Mouse (Mus musculus): Measurements from ENCODE around the gene Psmd12. TPM values are rescaled to one million over a fixed set of nuclear protein-coding genes. Genes with fewer than 3 reads are reported as not detected.
"Not testable (repeated sequence)": the region's sequence is repeated elsewhere in the genome, so short reads cannot be mapped to it uniquely, and the experiment has no call there.

Psmd12 gene
- total and polyA plus RNA-seq, 3 experiments: 139 to 437 (median 149) TPM

DNA sequence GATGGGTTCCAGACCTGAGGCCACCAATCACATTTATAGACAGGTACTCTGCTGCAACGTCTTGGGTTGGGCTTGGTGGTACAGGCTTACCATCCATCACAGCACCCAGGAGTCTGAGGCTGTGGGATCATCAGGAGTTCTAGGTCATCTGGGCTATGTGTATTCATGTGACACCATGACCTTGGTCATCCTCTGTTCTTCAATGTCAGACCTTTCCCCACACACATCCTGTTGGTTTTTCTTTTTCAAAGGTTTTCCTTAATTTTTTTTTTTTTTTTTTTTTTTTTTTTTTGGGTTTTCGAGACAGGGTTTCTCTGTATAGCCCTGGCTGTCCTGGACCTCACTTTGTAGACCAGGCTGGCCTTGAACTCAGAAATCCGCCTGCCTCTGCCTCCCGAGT, 25.1 kb downstream of the Psmd12 start:
- H3K27ac ChIP-seq (ENCODE audit: control insufficient read depth, low read depth, low read length); H3K9ac ChIP-seq (ENCODE audit: control insufficient read depth, low read depth, low read length, poor library complexity, severe bottlenecking); H3K4me1 ChIP-seq (ENCODE audit: control insufficient read depth in 1 of 2, insufficient read depth in 2 of 2, low read length in 2 of 2); DNase-seq (ENCODE audit: low read depth, low spot score); H3K79me2 ChIP-seq (ENCODE audit: control insufficient read depth, insufficient read depth, low read length, poor library complexity); H3K27me3 ChIP-seq (ENCODE audit: control insufficient read depth in 1 of 2, insufficient read depth in 2 of 2, low read length in 2 of 2); H3K36me3 ChIP-seq (ENCODE audit: control insufficient read depth in 1 of 2, insufficient read depth in 2 of 2, low read length in 2 of 2); H3K9me3 ChIP-seq (replicated peaks; ENCODE audit: insufficient read depth, low read length); H3K4me3 ChIP-seq (ENCODE audit: control insufficient read depth in 1 of 2, insufficient read depth in 1 of 2, low read depth in 2 of 2, low read length in 2 of 2): not testable (repeated sequence)
- TF ChIP-seq ZNF384 (IDR thresholded peaks at IDR 0.05; ENCODE audit: low read depth, low read length): peak; percentile 67

DNA sequence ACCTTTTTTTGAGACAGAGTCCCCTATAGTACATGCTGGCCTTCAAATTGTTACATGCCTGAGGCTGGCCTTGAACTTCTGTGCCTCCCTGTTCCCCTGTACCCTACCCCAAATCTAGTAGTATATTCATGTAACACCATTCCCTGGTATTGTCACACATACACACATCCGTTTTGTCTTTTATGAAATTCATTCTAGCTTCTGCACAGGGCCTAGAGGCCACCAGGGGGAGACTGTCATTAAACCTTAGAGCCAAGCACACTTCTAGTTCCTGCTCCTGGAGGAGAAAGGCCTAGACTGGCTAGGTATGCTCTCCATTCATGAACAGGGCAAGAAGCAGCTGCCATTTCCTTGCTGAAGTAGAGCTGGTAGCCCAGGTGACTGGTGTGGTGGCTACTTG, 27.0 kb downstream of the Psmd12 start:
- peak; percentile 91 for DNase-seq (ENCODE audit: low read depth, low spot score)
- peaks cover 0 to 3% of the 10 kb centered on the region in 2 experiments; a peak in 2 of 4 replicates for H3K36me3 ChIP-seq (ENCODE audit: control insufficient read depth in 1 of 2, insufficient read depth in 2 of 2, low read length in 2 of 2)
- no peaks in the 10 kb centered on the region for H3K79me2 ChIP-seq (ENCODE audit: control insufficient read depth, insufficient read depth, low read length, poor library complexity)
- no peaks in the 10 kb centered on the region for H3K27me3 ChIP-seq (ENCODE audit: control insufficient read depth in 1 of 2, insufficient read depth in 2 of 2, low read length in 2 of 2)
- H3K27ac ChIP-seq (ENCODE audit: control insufficient read depth, low read depth, low read length): no peak overlapping the region
- H3K9me3 ChIP-seq (replicated peaks; ENCODE audit: insufficient read depth, low read length): no peaks in the 10 kb centered on the region
- H3K4me3 ChIP-seq (ENCODE audit: control insufficient read depth in 1 of 2, insufficient read depth in 1 of 2, low read depth in 2 of 2, low read length in 2 of 2): no peak overlapping the region
- TF ChIP-seq TBP (IDR thresholded peaks at IDR 0.05; ENCODE audit: low read depth, low read length) (peak; percentile 94), TAL1 (IDR thresholded peaks at IDR 0.05; ENCODE audit: low read length) (no peak), MYB (IDR thresholded peaks at IDR 0.05; ENCODE audit: low read depth, low read length) (no peak), RAD21 (IDR thresholded peaks at IDR 0.05; ENCODE audit: low read depth, low read length) (peak; percentile 43), MYC (IDR thresholded peaks at IDR 0.05; ENCODE audit: low read depth, low read length) (0 out of 2 replicates have a peak, but pooled peaks have one; percentile 26), ZNF384 (IDR thresholded peaks at IDR 0.05; ENCODE audit: low read depth, low read length) (peak; percentile 69), SMC3 (IDR thresholded peaks at IDR 0.05; ENCODE audit: low read depth, low read length) (peak; percentile 62), MEF2A (IDR thresholded peaks at IDR 0.05; ENCODE audit: extremely low read depth, insufficient replicate concordance, low read depth, low read length, poor library complexity, severe bottlenecking) (no peak), MAFK (IDR thresholded peaks at IDR 0.05; ENCODE audit: borderline replicate concordance, low read depth, low read length) (peak; percentile 59; the same call in 1 of the 2 replicates), CTCF (IDR thresholded peaks at IDR 0.05 in 2 of 3, conservative IDR thresholded peaks at IDR 0.05 in 1 of 3; ENCODE audit: control insufficient read depth in 1 of 3, insufficient read depth in 1 of 3, low read depth in 2 of 3, low read length in 3 of 3, poor library complexity in 1 of 3, severe bottlenecking in 1 of 3) (peak in 2 of 3 experiments; percentile 55 to 68; a peak in 5 of 6 replicates), ZMIZ1 (IDR thresholded peaks at IDR 0.05; ENCODE audit: low read depth, low read length) (no peak)
- no peak overlapping the region for H3K9ac ChIP-seq (ENCODE audit: control insufficient read depth, low read depth, low read length, poor library complexity, severe bottlenecking)
- H3K4me1 ChIP-seq (ENCODE audit: control insufficient read depth in 1 of 2, insufficient read depth in 2 of 2, low read length in 2 of 2): peaks cover 0 to 4% of the 10 kb centered on the region in 2 experiments; a peak in 2 of 4 replicates

DNA sequence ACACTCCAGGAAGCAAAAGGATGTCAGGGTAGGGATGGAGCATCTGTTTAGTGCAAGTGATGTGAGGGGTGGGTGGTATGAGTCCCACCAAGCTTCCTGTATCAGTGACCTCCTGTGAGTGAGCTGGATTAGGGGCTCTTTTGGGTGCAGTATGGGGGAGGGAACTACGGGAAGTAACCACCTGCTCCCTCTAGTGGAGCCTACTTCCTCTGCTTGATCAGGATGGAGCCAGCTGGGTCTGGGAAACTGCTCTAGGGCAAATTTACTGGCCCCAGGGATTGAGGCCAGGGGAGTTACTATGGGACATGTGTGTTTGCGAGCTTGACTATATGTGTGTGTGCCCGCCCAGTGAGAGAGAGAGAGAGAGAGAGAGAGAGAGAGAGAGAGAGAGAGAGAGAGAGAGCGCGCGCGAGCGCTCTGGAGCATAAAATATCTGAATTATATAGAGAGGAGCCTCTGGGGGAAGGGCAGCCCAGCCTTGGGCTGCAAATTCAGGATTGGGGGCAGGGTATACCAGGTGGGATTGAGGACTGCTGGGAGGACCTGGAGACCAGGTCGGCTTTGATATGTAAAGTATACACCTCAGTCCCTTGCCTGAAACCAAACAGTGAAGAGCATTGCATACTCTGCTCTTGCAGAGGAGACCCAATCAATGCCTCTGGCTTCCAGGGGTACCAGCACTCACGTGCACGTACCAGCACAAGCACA, 30.5 kb downstream of the Psmd12 start:
- peak overlapping the region; percentile 12; the same call in 1 of the 2 replicates for H3K9ac ChIP-seq (ENCODE audit: control insufficient read depth, low read depth, low read length, poor library complexity, severe bottlenecking)
- DNase-seq (ENCODE audit: low read depth, low spot score): peak; percentile 67
- no peaks in the 10 kb centered on the region for H3K27me3 ChIP-seq (ENCODE audit: control insufficient read depth in 1 of 2, insufficient read depth in 2 of 2, low read length in 2 of 2)
- H3K79me2 ChIP-seq (ENCODE audit: control insufficient read depth, insufficient read depth, low read length, poor library complexity): no peaks in the 10 kb centered on the region
- no peaks in the 10 kb centered on the region for H3K9me3 ChIP-seq (replicated peaks; ENCODE audit: insufficient read depth, low read length)
- H3K4me1 ChIP-seq (ENCODE audit: control insufficient read depth in 1 of 2, insufficient read depth in 2 of 2, low read length in 2 of 2): peaks cover 0 to 4% of the 10 kb centered on the region in 2 experiments; a peak in 2 of 4 replicates
- peak overlapping the region; percentile 10 to 49; a peak in 3 of 4 replicates for H3K4me3 ChIP-seq (ENCODE audit: control insufficient read depth in 1 of 2, insufficient read depth in 1 of 2, low read depth in 2 of 2, low read length in 2 of 2)
- peaks cover 0 to 3% of the 10 kb centered on the region in 2 experiments; a peak in 2 of 4 replicates for H3K36me3 ChIP-seq (ENCODE audit: control insufficient read depth in 1 of 2, insufficient read depth in 2 of 2, low read length in 2 of 2)
- peak; percentile 56; the same call in 1 of the 2 replicates for TF ChIP-seq CHD2 (IDR thresholded peaks at IDR 0.05; ENCODE audit: low read length)
- TF ChIP-seq BHLHE40 (IDR thresholded peaks at IDR 0.05; ENCODE audit: borderline replicate concordance, low read depth, low read length): peak; percentile 85; the same call in 1 of the 2 replicates
- TF ChIP-seq MAFK (IDR thresholded peaks at IDR 0.05; ENCODE audit: borderline replicate concordance, low read depth, low read length): no peak
- TF ChIP-seq CTCF (IDR thresholded peaks at IDR 0.05 in 2 of 3, conservative IDR thresholded peaks at IDR 0.05 in 1 of 3; ENCODE audit: control insufficient read depth in 1 of 3, insufficient read depth in 1 of 3, low read depth in 2 of 3, low read length in 3 of 3, poor library complexity in 1 of 3, severe bottlenecking in 1 of 3): peak; percentile 39 to 65 (median 53)
- no peak overlapping the region for H3K27ac ChIP-seq (ENCODE audit: control insufficient read depth, low read depth, low read length)
